Mouse (Mus musculus): Measurements from ENCODE around the gene Aurka.

Gene Aurka

GRCm38 (mm10) chr2:172370411-172371223, at the start of gene Aurka, which contains the start of gene Cstf1:
Aurka (minus strand) TSS chr2:172370535.
Cstf1 (plus strand) TSS chr2:172370681.
- DNase-seq (ENCODE audit: low spot score in 2 of 2), result peak; percentile 92 to 97

- no peak for DNase-seq (ENCODE audit: low spot score in 2 of 2)
These were observed 47.9 kb upstream of the Aurka start for GRCm38 (mm10) chr2:172418208-172418607.

- no peak for DNase-seq (ENCODE audit: low spot score in 2 of 2)
These were observed 46.5 kb upstream of the Aurka start for GRCm38 (mm10) chr2:172416876-172417275.

GRCm38 (mm10) chr2:172416218-172416617, 45.9 kb upstream of the Aurka start:
- DNase-seq (ENCODE audit: low spot score in 2 of 2), result no peak

GRCm38 (mm10) chr2:172413894-172414293, 43.6 kb upstream of the Aurka start:
- no peak for DNase-seq (ENCODE audit: low spot score in 2 of 2)

GRCm38 (mm10) chr2:172413273-172413672, 42.9 kb upstream of the Aurka start:
- DNase-seq (ENCODE audit: low spot score in 2 of 2), result no peak

- no peak for DNase-seq (ENCODE audit: low spot score in 2 of 2)
These were observed 42.1 kb upstream of the Aurka start for GRCm38 (mm10) chr2:172412454-172412853.

GRCm38 (mm10) chr2:172411091-172411490, 40.8 kb upstream of the Aurka start:
- DNase-seq (ENCODE audit: low spot score in 2 of 2), result no peak

GRCm38 (mm10) chr2:172410686-172411085, 40.4 kb upstream of the Aurka start:
- DNase-seq (ENCODE audit: low spot score in 2 of 2), result no peak

GRCm38 (mm10) chr2:172407499-172407898, 37.2 kb upstream of the Aurka start:
- DNase-seq (ENCODE audit: low spot score in 2 of 2), result no peak

- no peak for DNase-seq (ENCODE audit: low spot score in 2 of 2)
These were observed 35.8 kb upstream of the Aurka start for GRCm38 (mm10) chr2:172406173-172406572.

GRCm38 (mm10) chr2:172405011-172405410, 34.7 kb upstream of the Aurka start:
- no peak for DNase-seq (ENCODE audit: low spot score in 2 of 2)

GRCm38 (mm10) chr2:172404239-172404638, 33.9 kb upstream of the Aurka start:
- DNase-seq (ENCODE audit: low spot score in 2 of 2), result no peak

- peak in 1 of 2 experiments; percentile 22 for DNase-seq (ENCODE audit: low spot score in 2 of 2)
These were observed 30.9 kb upstream of the Aurka start for GRCm38 (mm10) chr2:172401116-172401825.

GRCm38 (mm10) chr2:172399901-172400300, 29.6 kb upstream of the Aurka start:
- no peak for DNase-seq (ENCODE audit: low spot score in 2 of 2)

GRCm38 (mm10) chr2:172395961-172396360, 25.6 kb upstream of the Aurka start:
- DNase-seq (ENCODE audit: low spot score in 2 of 2), result no peak

- DNase-seq (ENCODE audit: low spot score in 2 of 2), result no peak
These were observed 24.3 kb upstream of the Aurka start for GRCm38 (mm10) chr2:172394671-172395070.

GRCm38 (mm10) chr2:172394052-172394392, 23.7 kb upstream of the Aurka start:
- DNase-seq (ENCODE audit: low spot score in 2 of 2), result no peak

GRCm38 (mm10) chr2:172393391-172394051, 23.2 kb upstream of the Aurka start, which contains the start of gene Cass4:
Cass4 (plus strand) TSS chr2:172393794.
- DNase-seq (ENCODE audit: low spot score in 2 of 2), result no peak

- DNase-seq (ENCODE audit: low spot score in 2 of 2), result peak; percentile 65 to 78
These were observed 21.7 kb upstream of the Aurka start for GRCm38 (mm10) chr2:172392041-172392521.

- no peak for DNase-seq (ENCODE audit: low spot score in 2 of 2)
These were observed 20.0 kb upstream of the Aurka start for GRCm38 (mm10) chr2:172390341-172390740.

GRCm38 (mm10) chr2:172384715-172385114, 14.4 kb upstream of the Aurka start:
- DNase-seq (ENCODE audit: low spot score in 2 of 2), result no peak

All from left cerebral cortex, adult 9 months (tissue).